Mouse (Mus musculus) embryo, embryonic 11 days (tissue): ENCODE data around the gene Esyt2.

Source experiments
- DNase-seq: peaks from one replicate; pipeline ENCODE4 v3.0.0-alpha.2; 2015

Gene Esyt2

GRCm38 (mm10) chr12:116367346-116367745, 86.3 kb downstream of the Esyt2 start:
- no peak for DNase-seq

- DNase-seq = no peak
Measured at GRCm38 (mm10) chr12:116368857-116369256, 87.9 kb downstream of the Esyt2 start.

GRCm38 (mm10) chr12:116383101-116383500, 102.1 kb downstream of the Esyt2 start:
- no peak for DNase-seq

- DNase-seq = no peak
Measured at GRCm38 (mm10) chr12:116383995-116384394, 103.0 kb downstream of the Esyt2 start.

- no peak for DNase-seq
Measured at GRCm38 (mm10) chr12:116386802-116387201, 105.8 kb downstream of the Esyt2 start.

GRCm38 (mm10) chr12:116389868-116390267, 108.9 kb downstream of the Esyt2 start:
- DNase-seq = no peak

GRCm38 (mm10) chr12:116394327-116394726, 113.3 kb downstream of the Esyt2 start:
- DNase-seq = no peak

- no peak for DNase-seq
Measured at GRCm38 (mm10) chr12:116395312-116395711, 114.3 kb downstream of the Esyt2 start.

- no peak for DNase-seq
Measured at GRCm38 (mm10) chr12:116396072-116396695, 115.2 kb downstream of the Esyt2 start.

- peak; percentile 1 for DNase-seq
Measured at GRCm38 (mm10) chr12:116404012-116404679, 123.2 kb downstream of the Esyt2 start.

GRCm38 (mm10) chr12:116405045-116405835, 124.2 kb downstream of the Esyt2 start, which contains the start of gene Ncapg2:
Ncapg2 (plus strand) TSS chr12:116405402.
- peak; percentile 99 for DNase-seq

GRCm38 (mm10) chr12:116405836-116406155, 124.8 kb downstream of the Esyt2 start:
- DNase-seq = peak; percentile 41

GRCm38 (mm10) chr12:116407883-116408282, 126.9 kb downstream of the Esyt2 start:
- DNase-seq = no peak

- DNase-seq = no peak
Measured at GRCm38 (mm10) chr12:116414941-116415340, 133.9 kb downstream of the Esyt2 start.

GRCm38 (mm10) chr12:116416514-116416913, 135.5 kb downstream of the Esyt2 start:
- DNase-seq = no peak

GRCm38 (mm10) chr12:116421656-116422055, 140.7 kb downstream of the Esyt2 start:
- no peak for DNase-seq

- DNase-seq = no peak
Measured at GRCm38 (mm10) chr12:116425392-116425791, 144.4 kb downstream of the Esyt2 start.

GRCm38 (mm10) chr12:116433742-116434141, 152.7 kb downstream of the Esyt2 start:
- no peak for DNase-seq

- DNase-seq = no peak
Measured at GRCm38 (mm10) chr12:116435232-116435631, 154.2 kb downstream of the Esyt2 start.

- no peak for DNase-seq
Measured at GRCm38 (mm10) chr12:116436125-116436524, 155.1 kb downstream of the Esyt2 start.

- DNase-seq = no peak
Measured at GRCm38 (mm10) chr12:116438591-116438990, 157.6 kb downstream of the Esyt2 start.
